Mouse (Mus musculus) frontal cortex, postnatal 36 days (tissue): ENCODE data around the gene Sumo2.
A peak's percentile ranks its signal among the peaks of the same experiment; 100 is the strongest.
"Not testable (repeated sequence)": the region's sequence is repeated elsewhere in the genome, so short reads cannot be mapped to it uniquely, and the experiment has no call there.

Experiments used
- DNase-seq, 2 experiments: peaks; one replicate each; pipeline ENCODE4 v3.0.0; 2022; ENCODE audit warnings: low spot score in 2 of 2

Gene Sumo2

GRCm38 (mm10) chr11:115518693-115519092, 17.4 kb downstream of the Sumo2 start:
- DNase-seq: peak; percentile 45 to 69

GRCm38 (mm10) chr11:115516942-115517341, 19.1 kb downstream of the Sumo2 start:
- no peak for DNase-seq

- DNase-seq: no peak
Measured at GRCm38 (mm10) chr11:115515021-115515420, 21.1 kb downstream of the Sumo2 start.

GRCm38 (mm10) chr11:115514238-115514663, 21.8 kb downstream of the Sumo2 start, which contains the start of gene Jpt1:
Jpt1 (minus strand) TSS chr11:115514387.
- DNase-seq: peak; percentile 95 to 98

- DNase-seq: no peak
Measured at GRCm38 (mm10) chr11:115513271-115514237, 22.5 kb downstream of the Sumo2 start.

- DNase-seq: no peak
Measured at GRCm38 (mm10) chr11:115512407-115513183, 23.5 kb downstream of the Sumo2 start.

- no peak for DNase-seq
Measured at GRCm38 (mm10) chr11:115512004-115512403, 24.1 kb downstream of the Sumo2 start.

GRCm38 (mm10) chr11:115511121-115511520, 25.0 kb downstream of the Sumo2 start:
- DNase-seq: no peak

- DNase-seq: no peak
Measured at GRCm38 (mm10) chr11:115510507-115510888, 25.6 kb downstream of the Sumo2 start.

GRCm38 (mm10) chr11:115509773-115510506, 26.1 kb downstream of the Sumo2 start:
- DNase-seq: no peak

GRCm38 (mm10) chr11:115508061-115508460, 28.0 kb downstream of the Sumo2 start:
- DNase-seq: no peak

GRCm38 (mm10) chr11:115506586-115506985, 29.5 kb downstream of the Sumo2 start:
- DNase-seq: no peak

- DNase-seq: no peak
Measured at GRCm38 (mm10) chr11:115502636-115503035, 33.4 kb downstream of the Sumo2 start.

- not testable (repeated sequence) for DNase-seq
Measured at GRCm38 (mm10) chr11:115496559-115496958, 39.5 kb downstream of the Sumo2 start.

GRCm38 (mm10) chr11:115492387-115492786, 43.7 kb downstream of the Sumo2 start:
- DNase-seq: no peak

GRCm38 (mm10) chr11:115491356-115492083, 44.6 kb downstream of the Sumo2 start, which contains the start of gene Nt5c:
Nt5c (minus strand) TSS chr11:115491862.
- DNase-seq: peak; percentile 76 to 89

GRCm38 (mm10) chr11:115490441-115491355, 45.4 kb downstream of the Sumo2 start:
- no peak for DNase-seq

- no peak for DNase-seq
Measured at GRCm38 (mm10) chr11:115488551-115489104, 47.4 kb downstream of the Sumo2 start.

- no peak for DNase-seq
Measured at GRCm38 (mm10) chr11:115485155-115485554, 50.9 kb downstream of the Sumo2 start.
